Mouse (Mus musculus) embryo, embryonic 10 days (tissue): ENCODE data around the gene Mrm2.

Experiments used
- DNase-seq: peaks from one replicate; pipeline ENCODE4 v3.0.0-alpha.2; 2015; ENCODE audit warnings: low spot score

Mrm2 gene

DNA sequence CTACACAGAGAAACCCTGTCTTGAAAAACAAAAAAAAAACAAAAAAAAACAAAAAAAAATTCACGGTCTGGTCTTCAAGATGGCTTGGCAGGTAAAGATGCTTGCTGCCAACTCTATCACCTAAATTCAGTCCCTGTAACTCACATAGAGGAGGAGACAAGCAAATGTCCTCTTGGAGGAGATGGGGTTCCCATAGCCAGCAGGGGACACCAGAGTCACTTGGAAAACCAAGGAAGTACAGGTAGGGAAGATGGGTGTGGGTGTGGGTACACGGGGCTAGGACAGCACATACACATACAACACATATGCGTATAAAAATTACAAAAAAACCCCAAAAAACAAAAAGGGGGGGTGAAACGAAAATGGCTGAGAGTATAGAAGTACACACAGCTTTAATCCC is 11.2 kb upstream of the Mrm2 start:
- no peak for DNase-seq

DNA sequence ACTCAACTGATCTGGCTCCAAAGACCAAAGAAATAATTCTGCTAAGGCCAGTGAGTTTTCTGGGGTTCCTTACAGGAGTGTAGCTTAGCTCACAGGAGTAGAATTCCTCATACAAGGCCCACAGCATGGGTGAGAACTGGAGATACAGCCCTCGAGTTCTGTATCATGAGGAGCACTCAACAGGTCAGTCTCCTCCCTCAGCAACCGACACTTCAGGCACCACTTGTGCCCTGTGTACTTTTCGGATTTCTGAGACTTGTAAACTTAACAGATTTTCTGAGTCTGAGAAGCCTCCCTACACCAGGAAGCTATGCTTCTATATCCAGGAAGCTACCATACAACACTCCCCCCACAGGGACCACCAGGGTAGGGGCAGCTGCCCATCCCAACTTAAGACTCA is 8.1 kb upstream of the Mrm2 start:
- no peak for DNase-seq

DNA sequence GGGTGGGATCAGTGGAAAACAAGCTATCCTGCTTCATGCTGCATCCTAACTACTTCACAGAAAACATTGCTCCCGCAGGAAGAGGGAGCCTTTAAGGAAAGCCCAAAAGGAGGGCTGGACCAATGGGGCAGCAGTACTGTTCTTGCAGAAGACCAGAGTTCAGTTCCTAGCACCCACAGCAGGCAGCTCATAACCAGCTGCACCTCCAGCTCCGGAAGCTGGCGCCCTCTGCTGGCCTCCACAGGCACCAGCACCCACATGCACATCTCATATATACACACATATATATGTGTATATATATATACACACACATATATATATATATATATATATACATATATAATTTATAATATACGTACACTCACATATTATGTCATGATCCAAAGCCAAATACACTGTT is 7.1 kb upstream of the Mrm2 start:
- no peak for DNase-seq

DNA sequence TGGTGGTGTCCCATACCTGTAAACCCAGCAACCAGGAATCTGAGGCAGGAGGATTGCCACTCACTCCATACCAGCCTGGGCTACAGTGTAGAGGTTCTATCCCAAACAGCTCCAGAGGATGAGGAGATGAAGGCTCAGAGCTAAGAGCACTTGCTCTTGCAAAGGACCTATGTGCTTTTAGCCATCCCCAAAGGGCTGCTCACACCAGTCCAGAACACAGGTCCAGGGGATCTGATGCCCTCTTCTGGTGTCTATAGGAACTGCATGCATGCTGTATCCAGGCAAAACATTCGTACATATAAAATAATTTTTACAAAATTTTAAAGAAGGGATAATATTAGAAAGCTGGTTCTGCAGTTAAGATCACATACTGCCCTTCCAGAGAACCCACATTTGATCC is 5.0 kb upstream of the Mrm2 start:
- DNase-seq: peak; percentile 56

DNA sequence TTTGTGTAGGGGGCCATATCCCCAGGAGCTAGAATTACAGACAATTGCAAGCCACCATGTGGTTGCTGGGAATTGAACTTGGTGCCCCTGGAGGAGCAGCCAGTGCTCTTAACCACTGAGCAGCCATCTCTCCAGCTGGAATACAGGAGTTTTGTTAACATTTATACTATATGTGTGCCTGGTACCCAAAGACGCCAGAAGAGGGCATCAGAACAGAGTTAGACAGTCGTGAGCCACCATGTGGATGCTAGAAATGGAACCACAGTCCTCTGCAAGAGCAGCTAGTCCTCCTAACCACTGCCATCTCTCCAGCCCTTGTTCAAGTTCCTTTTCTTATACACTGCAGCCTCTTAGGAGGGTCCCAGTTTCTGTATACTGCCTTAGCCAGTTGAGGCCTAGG is 1.9 kb upstream of the Mrm2 start:
- peak; percentile 57 for DNase-seq

DNA sequence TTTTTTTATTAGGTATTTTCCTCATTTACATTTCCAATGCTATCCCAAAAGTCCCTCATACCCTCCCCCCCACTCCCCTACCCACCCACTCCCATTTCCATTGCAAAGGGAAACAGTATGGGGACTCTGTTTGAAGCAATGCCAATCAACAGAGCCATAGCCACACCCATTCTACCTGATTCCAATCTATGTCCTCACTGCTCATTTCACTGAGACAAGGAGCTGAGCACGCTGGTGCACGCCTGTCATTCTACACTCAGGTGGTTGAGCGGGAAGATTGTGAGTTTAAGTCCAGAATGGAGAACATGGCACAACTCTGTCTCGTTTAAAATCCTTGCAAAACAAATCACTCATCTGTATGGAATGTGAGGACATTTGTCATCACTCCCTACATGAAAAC is 821 bp upstream of the Mrm2 start:
- DNase-seq: no peak

DNA sequence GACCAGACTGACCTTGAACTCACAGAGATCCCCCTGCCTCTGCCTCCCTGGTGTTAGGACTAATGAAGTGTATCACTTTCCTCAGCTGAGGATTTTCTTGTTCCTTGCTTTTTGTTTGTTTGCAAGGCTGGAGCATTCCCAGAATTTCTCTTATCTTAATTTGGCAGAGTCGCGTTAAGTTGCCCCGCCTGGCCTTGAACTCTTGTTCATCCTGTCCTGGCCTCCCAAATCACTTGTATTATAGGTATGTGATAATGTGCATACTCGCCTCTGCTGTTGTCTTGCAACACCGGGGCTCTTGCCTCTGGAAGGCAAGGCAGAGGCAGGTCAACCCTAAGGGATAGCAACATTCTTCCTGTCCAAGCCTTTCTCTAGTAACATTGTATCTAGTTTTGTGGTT is 7.6 kb downstream of the Mrm2 start:
- no peak for DNase-seq

DNA sequence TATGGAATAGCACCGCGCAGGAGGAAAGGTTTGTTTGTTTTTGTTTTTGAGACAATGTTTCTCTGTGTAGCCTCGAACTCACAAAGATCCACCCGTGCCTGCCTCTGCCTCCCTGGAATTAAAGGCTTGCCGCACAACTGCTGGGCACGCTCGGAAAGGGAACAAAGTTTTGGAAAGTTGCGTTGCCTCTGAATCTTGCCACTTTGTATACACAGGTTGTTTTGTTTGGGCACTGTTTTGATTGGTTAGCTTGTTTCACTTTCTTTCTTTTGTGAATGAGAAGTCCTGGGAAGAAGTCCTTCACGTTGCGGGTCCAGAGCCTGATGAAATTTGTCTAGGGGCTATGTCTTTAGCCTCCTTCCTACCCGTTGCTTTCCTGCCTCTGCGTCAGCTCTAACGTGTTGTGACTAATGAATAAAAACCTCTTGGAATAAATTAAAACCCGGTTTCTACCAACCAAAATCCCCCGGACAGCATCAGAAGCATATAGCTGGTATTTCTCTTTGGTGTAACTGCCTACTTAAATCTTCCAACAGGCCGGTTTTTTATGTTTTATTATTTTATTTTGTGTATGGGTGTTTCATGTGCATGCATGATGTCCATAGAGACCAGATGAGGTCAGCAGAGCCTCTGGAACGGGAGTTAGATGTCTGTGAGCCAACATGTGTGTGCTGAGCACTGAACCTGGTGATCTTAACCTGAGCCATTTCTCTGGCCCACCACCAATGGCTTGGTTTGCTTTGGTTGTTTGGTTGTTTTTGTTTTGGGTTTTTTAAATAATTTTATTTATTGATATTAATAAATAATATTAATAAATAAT is 9.7 kb downstream of the Mrm2 start:
- peak; percentile 55 for DNase-seq

DNA sequence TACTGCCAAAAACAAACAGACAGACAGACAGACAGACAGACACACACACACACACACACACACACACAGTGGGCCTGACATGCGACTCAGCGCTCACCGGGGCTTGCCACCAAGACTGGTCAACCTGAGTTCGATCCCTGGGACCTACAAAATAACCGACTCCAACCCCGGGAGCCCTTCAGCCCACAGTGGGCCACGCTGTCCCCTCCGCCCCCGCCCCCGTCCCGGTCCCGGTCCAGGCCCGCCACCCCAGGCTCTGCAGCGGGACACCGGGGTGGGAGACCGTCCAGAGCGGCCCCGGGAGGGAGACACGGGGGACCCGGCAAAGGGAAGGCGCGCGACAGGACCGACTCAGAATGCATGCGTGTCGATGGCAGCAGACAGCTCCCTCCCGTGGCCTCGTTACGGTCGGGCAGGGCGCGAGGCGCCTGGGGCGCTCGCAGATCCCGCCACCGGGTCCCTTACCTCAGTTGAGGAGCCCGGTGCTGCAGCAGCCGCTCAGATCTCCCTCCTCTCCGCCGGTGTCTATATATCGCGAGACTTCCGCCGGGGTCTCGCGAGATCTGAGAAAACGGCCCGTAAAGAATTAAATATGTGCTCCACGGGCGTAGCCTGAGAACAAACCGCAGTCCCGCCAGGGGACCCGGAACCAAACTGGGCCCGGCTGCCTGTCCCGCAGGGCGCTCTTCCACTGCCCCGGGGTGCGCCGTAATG is 10.5 kb downstream of the Mrm2 start, which contains the start of the genes Mad1l1 and Nudt1:
Mad1l1 (minus strand) TSS at position 511 of the 714 bp plus-strand sequence.
Nudt1 (plus strand) TSS at position 615 of the 714 bp plus-strand sequence.
- DNase-seq: peak; percentile 90

DNA sequence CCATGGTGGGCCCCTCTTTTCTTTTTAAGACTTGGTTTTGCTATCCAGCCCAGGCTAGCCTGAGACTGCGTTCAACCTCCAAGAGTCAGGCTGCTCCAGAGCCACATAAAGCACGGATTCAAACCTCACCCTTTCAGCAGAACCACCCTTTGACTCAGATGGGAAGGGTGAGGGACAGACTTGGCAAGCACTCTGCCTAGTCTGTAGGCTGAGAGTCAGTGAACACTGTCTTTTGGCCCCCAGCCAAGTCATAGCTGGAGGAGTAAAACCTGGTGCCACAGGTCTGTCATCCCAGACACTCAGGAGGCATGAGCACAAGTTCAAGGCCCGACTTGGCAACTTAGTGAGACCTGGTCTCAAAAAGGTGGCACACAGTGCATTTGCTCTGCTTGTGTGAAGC is 15.0 kb downstream of the Mrm2 start:
- no peak for DNase-seq

DNA sequence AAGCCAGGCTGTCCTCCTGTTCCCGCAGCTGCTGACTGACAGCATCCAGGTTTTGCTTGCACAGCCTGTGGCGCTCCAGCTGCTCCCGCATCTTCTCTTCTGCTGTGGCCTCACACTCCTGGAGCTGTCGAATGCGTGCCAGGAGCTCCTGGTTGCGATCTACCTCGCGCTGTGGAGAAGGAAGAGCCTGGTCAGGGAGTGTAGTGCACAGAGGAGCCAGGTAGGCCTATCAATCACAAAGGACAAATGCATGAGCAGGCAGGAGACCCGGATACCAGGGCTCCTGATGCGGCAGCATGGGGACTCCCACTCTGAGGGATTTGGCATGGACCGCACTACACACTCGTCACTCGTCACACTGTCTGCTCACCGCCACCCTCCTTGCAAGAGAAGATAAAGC is 24.1 kb downstream of the Mrm2 start:
- no peak for DNase-seq

DNA sequence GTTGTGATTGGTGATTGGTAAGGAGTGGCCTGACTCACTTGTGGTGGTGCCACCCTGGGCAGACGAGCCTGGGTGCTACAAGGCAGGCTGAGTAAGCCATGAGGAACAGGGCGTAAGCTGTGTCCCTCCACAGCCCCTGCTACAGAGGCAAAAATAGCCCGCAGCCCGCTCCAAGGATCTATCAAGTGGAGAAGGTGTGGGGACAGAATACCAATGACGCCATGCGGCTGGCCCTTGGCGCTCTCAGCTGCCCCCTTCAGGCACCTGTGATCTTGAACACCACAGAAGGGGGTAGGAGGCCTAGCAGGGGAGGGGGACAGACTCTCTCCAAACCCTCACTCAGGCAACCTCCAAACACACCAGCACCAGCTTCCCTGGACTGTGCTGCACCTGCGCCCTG is 25.7 kb downstream of the Mrm2 start:
- DNase-seq: no peak

DNA sequence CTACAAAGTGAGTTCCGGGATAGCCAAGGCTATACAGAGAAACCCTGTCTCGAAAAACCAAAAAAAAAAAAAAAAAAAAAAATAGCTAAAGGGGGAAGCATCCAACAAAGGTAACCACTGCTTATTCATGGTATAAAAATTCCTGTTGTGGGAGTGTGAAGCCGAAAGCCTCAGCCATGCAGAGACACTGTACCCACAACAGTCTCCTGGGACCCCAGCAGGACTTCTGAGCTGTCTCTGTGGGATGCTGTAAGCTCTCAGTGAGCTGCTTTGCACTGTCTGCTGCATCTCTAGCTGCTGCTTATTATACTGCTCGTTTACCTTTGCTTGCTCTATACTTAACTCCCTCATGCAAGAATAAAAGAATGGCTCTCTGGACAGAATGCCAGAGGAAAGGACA is 33.4 kb downstream of the Mrm2 start:
- DNase-seq: no peak

DNA sequence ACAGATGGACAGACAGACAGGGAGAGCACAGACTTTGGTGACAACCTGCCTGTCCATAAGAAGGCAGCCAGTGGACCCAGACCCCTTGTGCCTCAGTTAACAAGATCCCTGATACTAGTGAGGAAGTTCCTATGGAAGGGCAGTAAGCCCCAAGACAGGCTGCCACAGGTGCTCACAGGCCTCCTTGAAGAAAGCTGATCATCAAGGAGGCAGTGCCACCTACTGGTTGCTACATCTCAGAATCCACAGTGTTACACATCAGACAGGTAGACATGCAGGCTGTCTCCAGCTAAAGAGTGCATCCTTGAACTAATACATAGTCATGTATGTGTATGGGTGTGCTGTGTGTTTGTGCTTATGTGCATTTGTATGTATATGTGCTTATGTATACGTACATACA is 39.5 kb downstream of the Mrm2 start:
- DNase-seq: peak; percentile 79

DNA sequence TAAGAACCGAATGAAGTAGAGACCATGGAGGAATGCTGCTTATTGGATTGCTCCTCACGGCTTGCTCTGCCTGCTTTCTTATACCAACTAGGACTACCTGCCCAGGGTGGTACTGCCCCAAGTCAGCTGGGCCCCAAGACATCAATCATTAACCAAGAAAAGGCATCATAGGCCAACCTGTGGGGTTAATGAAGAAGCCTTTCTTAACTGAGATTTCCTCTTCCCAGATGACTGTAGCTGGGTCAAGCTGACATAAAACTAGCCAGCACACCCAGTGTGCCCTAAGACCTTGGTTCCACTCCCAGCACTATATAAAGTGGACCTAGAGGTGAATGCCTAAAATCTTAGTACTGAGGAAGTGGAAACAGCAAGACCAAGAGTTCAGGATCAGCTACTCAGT is 42.5 kb downstream of the Mrm2 start:
- no peak for DNase-seq

DNA sequence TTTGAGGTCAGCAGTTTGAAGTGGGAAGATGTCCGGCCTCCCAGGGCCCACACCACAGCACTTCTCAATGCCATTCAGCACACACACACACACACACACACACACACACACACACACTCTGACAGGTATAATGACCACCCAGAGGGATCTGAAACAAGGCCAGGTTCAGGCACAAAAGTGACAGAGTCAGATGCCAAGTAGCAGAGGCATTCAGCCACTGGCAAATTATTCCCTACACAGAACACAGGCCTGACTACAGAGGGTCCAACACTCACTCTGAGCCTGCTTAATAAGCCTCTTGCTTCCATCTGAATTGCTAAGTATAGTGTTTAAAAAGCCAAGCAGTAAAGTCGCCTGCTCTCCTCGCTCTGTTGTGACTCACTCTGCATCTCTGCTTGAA is 43.4 kb downstream of the Mrm2 start:
- no peak for DNase-seq

DNA sequence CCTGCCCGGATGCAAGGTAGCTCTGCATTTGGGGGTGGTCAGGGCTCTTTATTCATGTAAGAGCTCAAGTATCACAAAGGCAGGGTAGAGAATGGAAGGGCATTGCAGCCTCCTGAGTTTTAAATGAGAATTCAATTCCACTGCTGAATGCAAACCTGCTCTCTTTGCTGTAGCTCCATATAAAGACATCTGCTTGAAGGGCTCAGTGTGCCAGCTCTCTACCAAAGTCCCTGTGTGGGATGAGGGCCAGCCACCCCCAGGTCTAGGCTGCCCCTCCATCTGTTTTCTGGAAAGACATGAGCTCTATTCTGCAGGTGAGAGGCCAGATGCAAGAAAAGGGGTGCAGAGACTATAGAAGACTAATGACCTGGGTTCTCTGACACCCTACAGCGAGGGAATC is 46.9 kb downstream of the Mrm2 start:
- DNase-seq: no peak

DNA sequence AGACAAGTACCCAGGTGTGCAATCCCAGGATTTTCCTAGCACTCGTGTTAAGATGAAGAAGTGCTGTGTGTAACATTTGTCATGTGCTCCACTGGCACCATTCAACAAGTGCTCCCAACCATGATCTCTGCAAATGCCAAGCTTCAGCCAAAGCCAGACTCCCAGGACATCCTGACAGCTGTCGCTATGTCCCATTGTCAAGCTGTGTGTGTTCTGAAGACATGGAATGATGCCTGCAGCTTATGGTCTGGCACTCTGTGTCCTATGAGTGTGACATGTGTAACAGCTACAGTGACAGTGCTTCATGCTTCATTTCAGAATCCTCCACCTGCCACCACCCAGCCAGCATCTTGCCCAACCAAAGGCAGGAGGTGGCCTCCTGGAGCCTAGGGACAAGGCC is 47.7 kb downstream of the Mrm2 start:
- no peak for DNase-seq

DNA sequence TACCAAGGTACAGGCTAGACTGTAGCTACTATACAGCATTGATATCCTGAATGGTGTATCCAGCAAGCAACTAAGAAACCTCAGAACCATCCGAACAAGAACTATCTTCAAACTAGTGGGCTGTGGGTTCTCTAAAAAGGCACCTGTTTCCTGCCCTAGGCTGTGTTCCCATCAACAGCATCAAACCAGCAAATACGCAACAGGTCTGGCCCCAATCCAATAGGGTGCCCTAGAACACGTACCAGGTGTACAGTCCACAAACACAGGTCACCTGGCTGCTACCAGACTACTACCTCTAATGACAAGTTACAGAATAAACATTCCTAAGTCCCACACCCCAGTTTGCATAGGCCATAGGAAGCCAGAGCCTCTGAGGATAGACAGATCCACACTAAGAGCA is 48.8 kb downstream of the Mrm2 start:
- DNase-seq: no peak

DNA sequence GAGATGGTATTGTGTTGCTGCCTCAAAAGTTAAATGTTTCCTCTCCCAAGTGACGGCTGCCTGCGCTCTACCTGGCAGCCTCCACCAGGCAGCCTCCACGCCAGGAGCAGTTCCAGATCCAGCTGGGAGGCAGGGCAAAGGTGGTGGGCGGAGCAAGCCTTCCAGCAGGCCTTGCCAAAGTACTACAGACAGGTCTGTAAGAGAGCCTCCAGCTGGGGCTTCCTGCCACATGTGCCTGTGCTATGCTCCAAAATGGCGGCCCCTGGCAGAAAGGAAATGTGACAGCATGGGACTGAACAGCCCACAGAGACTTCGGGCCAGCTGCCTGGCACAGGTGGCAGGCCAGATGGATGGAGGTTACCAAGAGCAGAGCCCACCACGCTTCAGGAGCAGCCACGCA is 49.3 kb downstream of the Mrm2 start:
- DNase-seq: peak; percentile 13

DNA sequence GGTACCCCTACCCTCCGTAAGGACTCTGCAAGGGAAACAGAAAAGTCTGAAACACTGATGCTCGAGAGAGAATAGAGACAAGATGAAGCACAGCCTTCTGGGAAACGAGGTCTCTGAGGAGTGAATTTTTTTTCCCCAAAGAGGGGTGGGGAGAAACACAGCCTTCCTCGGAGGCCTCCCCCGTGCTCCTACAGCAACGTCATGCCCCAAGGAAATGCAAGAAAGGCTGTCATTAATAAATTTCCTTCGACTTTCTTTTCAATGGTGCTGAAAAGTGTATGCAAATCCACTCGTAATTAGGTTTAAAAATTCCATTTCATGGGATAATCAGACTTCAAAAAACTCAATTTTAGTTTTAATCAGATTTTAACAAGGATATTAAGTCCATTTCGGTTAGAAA is 51.5 kb downstream of the Mrm2 start:
- no peak for DNase-seq
